Mouse (Mus musculus): ENCODE measurements around the gene P2rx5.

Gene P2rx5

GRCm38 (mm10) chr11:73176186-73176585 lies 16.0 kb downstream of the P2rx5 start:
- DNase-seq (ENCODE audit: low spot score): peak; percentile 30

GRCm38 (mm10) chr11:73176608-73177508 lies 16.6 kb downstream of the P2rx5 start, which contains the start of the genes Emc6 and Tax1bp3:
Emc6 (minus strand) TSS chr11:73177037.
Tax1bp3 (plus strand) TSS chr11:73177083.
- DNase-seq (ENCODE audit: low spot score): peak; percentile 99

- peak; percentile 78 for DNase-seq (ENCODE audit: low spot score)
Measured at GRCm38 (mm10) chr11:73177509-73177875, 17.3 kb downstream of the P2rx5 start.

GRCm38 (mm10) chr11:73177895-73178294 lies 17.7 kb downstream of the P2rx5 start:
- no peak for DNase-seq (ENCODE audit: low spot score)

- no peak for DNase-seq (ENCODE audit: low spot score)
Measured at GRCm38 (mm10) chr11:73185872-73186615, 25.8 kb downstream of the P2rx5 start.

GRCm38 (mm10) chr11:73187231-73187630 lies 27.0 kb downstream of the P2rx5 start:
- DNase-seq (ENCODE audit: low spot score): no peak

GRCm38 (mm10) chr11:73193047-73193446 lies 32.8 kb downstream of the P2rx5 start:
- DNase-seq (ENCODE audit: low spot score): no peak

- DNase-seq (ENCODE audit: low spot score): no peak
Measured at GRCm38 (mm10) chr11:73194444-73194843, 34.2 kb downstream of the P2rx5 start.

DNA sequence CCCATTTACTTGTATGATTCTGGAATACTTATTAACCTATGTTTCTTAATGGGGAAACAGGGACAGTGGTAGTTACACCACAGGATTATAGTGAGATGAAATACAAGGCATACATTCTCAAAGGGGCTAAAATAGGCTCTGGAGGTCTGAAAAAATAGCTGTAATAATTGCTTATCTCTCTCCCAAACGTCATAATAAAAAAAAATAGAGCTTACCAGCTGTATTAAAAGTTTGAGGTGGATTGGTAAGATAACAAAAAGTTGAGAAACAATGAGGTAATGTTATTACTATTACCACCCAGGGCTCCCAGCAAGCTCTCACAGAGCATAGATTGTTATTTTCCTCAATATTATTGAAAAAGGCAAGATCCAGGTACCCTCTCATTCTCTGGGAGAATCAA lies 38.0 kb downstream of the P2rx5 start:
- no peak for DNase-seq (ENCODE audit: low spot score)

DNA sequence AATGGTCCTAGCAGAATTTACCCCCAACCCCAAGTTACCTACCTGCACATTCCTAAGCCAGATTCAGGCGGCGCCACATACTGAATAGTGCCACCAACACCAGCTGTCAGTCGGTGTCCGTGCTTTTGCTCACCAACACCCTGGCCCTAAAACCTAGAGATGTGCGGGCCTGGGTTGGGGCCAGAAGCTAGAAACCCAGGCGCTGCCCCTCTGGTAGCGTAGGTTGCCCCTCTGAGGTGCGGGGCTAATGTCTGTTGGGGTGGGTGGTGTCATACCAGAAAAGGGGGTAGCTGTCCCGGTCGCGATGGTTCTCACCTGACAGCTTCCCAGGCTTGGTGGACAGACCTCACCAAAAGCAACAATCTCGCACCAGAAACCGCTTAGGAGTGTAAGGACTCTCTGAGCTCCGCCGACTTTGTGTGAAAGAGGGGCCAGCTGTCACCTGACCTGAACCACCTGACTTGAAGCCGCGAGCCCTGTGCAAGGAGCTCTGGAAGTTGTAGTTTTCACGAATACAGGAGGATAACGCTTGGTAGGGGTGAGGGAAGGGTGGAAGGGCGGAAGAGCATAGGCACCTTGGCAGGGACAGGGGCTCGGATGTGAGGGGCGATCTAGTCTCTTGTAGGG lies 38.5 kb downstream of the P2rx5 start, which contains the start of gene Ctns:
Gene Ctns (minus strand): TSS at position 440 of the 627 bp plus-strand sequence.
- peak; percentile 88 for DNase-seq (ENCODE audit: low spot score)

DNA sequence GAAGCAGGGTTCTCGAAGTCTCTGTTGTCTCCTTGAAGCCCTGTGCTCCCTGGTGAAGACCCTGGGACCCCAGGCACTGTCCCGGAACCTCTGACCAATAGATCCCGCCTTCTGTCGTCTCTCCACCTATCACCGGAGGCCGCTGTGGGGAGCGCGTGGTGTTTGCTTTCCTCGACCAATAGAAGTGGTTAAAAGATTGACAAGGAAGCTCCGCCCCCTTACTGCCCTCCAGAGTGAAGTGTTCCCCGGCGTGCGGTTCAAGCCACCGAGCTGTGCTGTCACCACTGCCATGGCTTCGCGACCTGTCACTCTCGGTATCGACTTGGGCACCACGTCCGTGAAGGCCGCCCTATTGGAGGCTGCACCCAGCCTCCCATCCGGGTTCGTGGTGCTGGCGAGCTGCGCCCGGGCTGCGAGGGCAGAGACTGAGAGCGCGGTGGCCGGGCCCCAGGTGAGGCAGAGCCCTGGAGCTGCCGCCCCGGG lies 39.0 kb downstream of the P2rx5 start, which contains the start of gene Shpk:
Gene Shpk (plus strand): TSS at position 231 of the 483 bp plus-strand sequence.
- DNase-seq (ENCODE audit: low spot score): peak; percentile 98

DNA sequence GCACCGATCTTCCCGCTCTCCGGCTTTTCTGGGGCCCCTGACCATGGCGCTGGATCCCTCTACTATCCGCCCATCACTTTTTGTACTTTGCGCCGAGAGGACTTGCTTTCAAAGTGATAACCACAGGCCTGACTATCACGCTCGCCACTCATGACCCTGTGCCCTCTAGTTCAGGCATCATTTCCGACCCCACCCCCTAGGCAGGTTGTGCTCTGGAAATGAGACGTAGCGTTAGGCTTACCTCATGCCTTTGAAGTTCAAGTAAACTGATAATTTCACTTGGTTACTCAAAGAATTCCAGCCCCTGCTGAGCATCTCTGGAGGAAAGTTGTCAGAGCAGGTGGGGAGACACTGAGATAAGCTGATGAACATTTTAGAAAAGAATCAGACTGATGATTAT lies 39.7 kb downstream of the P2rx5 start:
- no peak for DNase-seq (ENCODE audit: low spot score)

DNA sequence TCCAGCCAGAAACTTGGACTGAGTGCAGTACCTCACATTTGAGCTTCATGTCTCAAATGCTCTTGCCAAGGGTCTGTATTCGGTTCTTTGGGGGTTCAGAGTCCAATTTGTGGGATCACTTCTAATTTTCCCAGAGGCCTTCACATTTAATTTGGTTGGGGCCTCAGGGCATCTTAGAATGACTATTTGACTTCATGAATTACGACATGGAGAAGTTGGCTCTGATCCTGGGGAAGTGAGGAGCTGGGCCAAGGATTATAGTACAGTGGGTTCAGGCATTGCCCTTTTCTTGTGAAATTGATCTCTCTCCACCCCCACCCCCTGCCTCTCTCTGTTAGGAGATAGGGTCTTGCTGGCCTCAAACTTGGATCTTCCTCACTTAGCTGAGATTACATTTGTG lies 40.8 kb downstream of the P2rx5 start:
- no peak for DNase-seq (ENCODE audit: low spot score)

DNA sequence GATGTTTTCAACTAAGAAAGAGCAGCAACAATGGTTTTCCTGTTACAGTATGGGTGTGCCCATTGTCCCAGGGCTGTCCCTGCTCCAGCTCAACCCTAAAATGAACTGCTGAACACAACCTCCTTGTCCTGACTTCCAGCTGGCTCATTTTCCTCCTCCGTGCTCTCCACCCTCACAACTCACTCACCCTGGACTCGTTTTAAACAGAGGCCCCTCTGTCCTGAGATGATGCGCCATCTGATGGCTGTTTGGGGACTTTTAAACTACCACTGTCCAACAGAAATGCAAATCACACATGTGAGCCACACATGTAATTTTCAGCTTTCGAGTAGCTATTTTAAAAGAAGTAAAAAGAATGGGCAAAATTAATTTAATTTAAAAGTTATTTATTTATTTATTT lies 41.4 kb downstream of the P2rx5 start:
- DNase-seq (ENCODE audit: low spot score): peak; percentile 13

DNA sequence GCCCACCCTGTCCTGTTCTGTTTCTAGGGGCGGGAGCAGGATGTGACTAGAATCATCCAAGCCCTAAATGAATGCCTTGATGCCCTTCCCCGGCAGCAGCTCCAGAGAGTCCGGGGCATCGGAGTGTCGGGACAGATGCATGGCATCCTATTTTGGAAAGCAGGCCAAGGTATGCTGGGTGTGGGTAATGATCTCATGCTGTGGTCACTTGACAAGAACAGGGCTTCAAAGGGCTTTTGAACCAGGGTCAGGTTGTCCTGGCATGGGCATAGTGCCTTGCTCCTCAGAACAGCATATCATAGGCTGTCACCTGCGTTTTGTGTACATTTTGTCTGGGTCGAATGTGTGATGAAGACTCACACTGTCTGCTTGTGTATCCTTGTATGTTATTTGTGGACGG lies 43.7 kb downstream of the P2rx5 start:
- DNase-seq (ENCODE audit: low spot score): no peak

- no peak for DNase-seq (ENCODE audit: low spot score)
Measured at GRCm38 (mm10) chr11:73205194-73205593, 45.0 kb downstream of the P2rx5 start.

DNA sequence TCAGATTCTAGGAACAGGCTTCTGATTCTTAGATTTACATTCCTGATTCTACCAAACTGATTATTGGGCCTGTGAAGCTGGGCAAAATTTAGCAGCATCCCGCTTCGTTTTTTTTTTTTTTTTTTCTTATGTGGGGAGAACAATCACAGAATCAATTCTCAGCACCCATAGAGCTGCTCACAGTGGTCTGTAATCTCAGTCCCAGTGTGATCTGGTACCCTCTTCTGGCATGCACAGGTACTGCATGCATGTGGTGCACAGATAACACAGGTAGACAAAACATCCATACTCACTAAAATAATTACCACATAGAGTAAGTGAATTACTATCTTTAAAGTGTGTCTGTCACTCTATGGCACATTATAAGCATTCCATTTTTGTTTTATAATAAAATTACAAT lies 47.4 kb downstream of the P2rx5 start:
- DNase-seq (ENCODE audit: low spot score): no peak

- DNase-seq (ENCODE audit: low spot score): no peak
Measured at GRCm38 (mm10) chr11:73213956-73214355, 53.7 kb downstream of the P2rx5 start.

DNA sequence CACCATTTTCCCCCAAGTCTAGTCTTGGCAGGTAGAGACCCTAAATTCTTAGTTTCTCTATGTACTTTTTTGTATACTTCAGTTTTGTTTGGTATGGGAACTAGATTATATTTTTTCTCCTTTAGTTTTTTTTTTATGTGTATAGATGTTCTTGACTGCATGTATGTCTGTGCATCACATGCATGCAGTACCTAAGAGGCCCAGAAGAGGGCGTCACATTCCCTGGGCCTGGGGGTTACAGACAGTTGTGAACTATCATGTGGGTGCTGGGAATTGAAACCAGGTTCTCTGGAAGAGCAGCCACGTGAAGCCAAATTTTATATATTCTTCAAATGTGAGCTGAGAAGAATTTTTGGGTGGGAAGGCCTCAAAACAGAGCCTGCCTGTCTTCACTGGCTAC lies 59.5 kb downstream of the P2rx5 start:
- DNase-seq (ENCODE audit: low spot score): no peak

- no peak for DNase-seq (ENCODE audit: low spot score)
Measured at GRCm38 (mm10) chr11:73220651-73221050, 60.4 kb downstream of the P2rx5 start.
